Mouse (Mus musculus) lung, postnatal 0 days (tissue): Measurements from ENCODE around the gene 4930470P17Rik.

Experiments
- CTCF ChIP-seq: IDR thresholded peaks from 2 replicates; pipeline ENCODE4 v1.5.1; 2016; ENCODE audit warnings: antibody characterized with exemption, mild to moderate bottlenecking
- EP300 ChIP-seq: IDR thresholded peaks from 2 replicates; pipeline ENCODE4 v1.6.1; 2016; ENCODE audit warnings: antibody characterized with exemption, mild to moderate bottlenecking, control low read depth

- no peak for TF ChIP-seq CTCF
- TF ChIP-seq EP300, result no peak
These were observed 30.6 kb upstream of the 4930470P17Rik start for GRCm38 (mm10) chr2:170632386-170632785.
